Mouse (Mus musculus): ENCODE measurements around the gene Pde12. TPM values are rescaled to one million over a fixed set of nuclear protein-coding genes. Genes with fewer than 3 reads are reported as not detected.
"Not testable (repeated sequence)": the region's sequence is repeated elsewhere in the genome, so short reads cannot be mapped to it uniquely, and the experiment has no call there.

Pde12 gene
- total RNA-seq (2014; fragmentation: Nextera tagmentation) (12.0 and 12.4 TPM in 2 replicates), total RNA-seq (2017) (18.6 and 20.5 TPM in 2 replicates)

DNA sequence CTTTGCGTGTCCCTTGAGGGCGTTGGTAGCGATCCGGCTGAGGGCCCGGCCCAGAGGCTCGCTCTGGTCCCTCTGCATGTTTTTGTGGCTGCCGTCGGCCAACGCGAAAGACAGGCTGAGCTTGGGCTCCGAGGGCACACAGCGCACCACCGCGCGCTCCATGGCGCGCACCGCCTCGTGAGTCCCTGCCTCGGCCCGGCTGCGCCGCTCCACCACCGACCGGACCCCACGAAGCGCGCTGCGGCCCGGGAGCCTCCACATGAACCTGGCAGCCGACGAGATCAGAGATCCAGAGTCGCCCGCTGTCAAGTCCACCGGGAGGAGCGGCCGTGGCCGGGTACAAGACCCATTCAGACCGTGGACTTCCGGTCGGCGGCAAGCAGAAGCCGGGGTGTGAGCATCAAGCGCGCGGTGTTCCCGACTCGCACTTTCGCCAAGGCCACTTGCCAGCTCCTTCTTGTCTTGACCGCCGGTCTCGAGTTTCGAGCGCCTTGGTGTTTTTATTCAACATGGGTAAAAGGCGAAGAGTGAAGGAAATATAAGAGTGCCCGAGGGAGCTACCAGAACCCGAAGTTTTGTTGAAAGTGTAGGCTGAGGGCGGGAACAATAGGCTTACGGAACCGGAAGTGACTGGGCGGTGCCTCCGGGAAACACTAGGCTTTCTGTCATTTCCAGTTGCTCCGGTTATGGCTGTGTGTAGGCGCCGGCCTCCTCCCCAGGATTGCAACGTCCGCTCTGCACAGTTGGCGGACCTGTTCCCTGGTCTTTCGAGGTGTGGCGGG, at the start of gene Pde12:
TSS of gene Pde12 (minus strand) at position 592 of the 782 bp plus-strand sequence.
- ATAC-seq (replicated peaks; ENCODE audit: low FRiP score, low TSS enrichment, poor library complexity, severe bottlenecking): peak; percentile 86

DNA sequence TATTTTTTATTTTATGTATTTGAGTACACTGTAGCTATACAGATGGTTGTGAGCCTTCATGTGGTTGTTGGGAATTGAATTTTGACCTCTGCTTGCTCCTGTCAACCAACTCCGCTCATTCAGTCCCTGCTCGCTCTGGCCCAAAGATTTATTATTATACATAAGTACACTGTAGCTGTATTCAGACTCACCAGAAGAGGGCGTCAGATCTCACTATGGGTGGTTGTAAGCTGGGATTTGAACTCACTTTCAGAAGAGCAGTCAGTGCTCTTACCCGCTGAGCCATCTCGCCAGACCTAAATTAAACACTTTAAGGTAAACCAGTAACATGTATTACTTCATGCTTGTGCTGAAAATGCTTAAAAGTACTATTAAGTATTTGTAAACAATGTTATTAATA, 35.6 kb upstream of the Pde12 start:
- not testable (repeated sequence) for ATAC-seq (replicated peaks; ENCODE audit: low FRiP score, low TSS enrichment, poor library complexity, severe bottlenecking)

DNA sequence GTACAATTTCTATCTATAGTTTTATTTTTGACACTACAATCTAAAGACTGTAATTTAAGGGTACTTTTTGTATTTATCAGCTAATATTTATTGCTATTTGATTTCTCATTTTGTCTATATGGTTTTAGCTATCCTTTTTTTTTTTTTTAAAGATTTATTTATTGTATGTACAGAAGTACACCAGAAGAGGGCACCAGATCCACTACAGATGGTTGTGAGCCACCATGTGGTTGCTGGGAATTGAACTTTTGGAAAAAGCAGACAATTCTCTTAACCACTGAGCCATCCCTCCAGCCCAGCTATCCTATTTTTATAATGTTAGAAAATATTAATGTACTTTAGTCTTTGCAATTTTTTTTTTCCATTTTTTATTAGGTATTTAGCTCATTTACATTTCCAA, 28.2 kb upstream of the Pde12 start:
- no peak for ATAC-seq (replicated peaks; ENCODE audit: low FRiP score, low TSS enrichment, poor library complexity, severe bottlenecking)

DNA sequence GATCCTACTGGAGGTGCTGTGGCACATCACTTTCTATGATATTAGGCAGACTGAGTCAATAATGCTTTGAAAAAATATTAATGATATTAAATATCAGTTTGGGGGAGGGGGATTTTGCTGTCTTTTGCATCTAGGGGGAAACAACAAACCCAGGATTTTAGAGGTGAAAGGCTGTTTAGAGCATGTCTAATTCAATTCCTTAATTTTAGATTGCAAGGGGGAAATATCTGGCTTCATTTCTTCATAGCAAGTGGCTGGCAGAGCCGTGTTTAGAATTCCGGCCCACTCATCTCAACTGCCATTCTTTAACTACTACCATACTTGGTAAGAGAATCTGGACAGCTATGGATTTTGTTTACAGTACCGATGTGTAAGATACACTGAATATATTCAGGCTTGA, 23.3 kb upstream of the Pde12 start, which contains the start of gene Dnah12:
TSS of gene Dnah12 (plus strand) at position 301 of the 400 bp plus-strand sequence.
- no peak for ATAC-seq (replicated peaks; ENCODE audit: low FRiP score, low TSS enrichment, poor library complexity, severe bottlenecking)

DNA sequence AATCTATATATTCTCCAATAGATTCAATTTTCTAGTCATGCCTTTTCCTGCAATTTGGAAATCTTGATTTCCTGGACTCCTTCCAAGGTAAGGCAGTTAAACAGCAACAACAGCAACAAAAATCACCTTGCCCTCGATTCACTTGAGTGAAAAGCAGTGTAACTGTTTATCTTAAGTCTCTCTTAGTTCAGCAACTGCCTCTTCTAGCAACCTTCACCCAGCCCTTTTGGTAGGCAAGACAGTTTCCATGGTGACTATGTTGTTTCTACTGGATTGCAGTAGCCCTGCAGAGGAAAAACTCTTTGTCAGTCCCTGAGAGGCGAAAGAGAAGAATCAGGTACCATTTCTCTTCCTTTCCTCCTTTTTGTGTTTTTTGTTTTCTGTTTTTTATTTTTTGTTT, 21.7 kb upstream of the Pde12 start:
- ATAC-seq (replicated peaks; ENCODE audit: low FRiP score, low TSS enrichment, poor library complexity, severe bottlenecking): no peak

DNA sequence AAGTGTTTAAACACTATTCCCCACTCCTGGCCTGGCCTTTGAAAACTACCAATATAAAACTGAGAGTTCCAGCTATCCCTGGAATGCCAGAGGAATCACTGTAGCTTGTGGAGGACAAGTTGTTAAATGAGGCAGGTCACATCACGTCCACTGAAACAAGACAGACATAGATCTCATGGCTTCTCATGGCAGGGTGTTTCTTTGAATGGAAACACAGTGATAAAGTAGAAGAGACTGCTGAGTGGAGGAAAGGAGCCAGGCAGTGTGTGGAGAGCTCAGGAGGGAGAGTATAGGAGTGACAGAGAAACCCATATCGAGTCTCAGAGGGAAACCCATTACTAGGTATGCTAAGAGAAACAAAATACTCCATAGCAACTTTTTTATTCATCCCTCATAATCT, 21.0 kb upstream of the Pde12 start:
- ATAC-seq (replicated peaks; ENCODE audit: low FRiP score, low TSS enrichment, poor library complexity, severe bottlenecking): no peak

DNA sequence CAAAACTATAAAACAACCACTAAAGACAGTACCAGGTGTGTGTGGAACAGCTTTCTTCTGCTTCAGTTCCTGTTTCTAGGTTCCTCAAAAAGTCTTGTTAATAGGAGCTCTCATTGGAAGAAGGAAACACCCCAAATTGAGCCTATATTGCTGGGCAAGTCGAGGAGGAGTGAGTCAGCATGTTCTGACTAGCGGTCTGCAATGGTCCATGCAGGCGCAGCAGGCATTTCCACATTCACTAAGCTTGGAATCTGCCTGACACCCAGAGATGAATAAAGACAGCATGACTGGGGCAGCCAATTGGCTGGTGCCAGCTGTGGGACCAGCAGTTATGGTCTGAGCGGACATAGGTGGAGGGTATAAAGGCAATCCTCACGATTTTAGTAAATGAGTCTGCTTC, 6.1 kb upstream of the Pde12 start:
- peak; percentile 89 for ATAC-seq (replicated peaks; ENCODE audit: low FRiP score, low TSS enrichment, poor library complexity, severe bottlenecking)

DNA sequence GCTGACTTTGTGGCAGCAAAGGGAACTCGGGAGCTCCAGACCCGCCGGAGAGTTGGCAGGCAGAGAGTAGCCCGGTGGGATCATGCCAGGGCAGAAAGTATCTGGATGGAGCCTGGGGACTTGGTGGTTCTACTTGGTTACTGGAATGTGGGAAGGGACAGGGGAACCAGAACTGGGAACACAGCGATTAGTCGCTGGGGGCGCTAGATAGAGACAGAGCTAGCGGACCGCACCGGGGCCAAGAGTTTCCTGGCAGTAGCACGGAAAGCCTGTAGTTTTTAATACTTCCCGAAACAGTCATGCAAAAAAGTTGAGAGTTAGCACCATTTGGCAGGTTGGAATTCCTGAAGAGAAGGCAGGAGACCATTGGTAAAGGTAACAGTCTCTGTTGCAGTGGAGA, 5.7 kb upstream of the Pde12 start:
- peak; percentile 79 for ATAC-seq (replicated peaks; ENCODE audit: low FRiP score, low TSS enrichment, poor library complexity, severe bottlenecking)

DNA sequence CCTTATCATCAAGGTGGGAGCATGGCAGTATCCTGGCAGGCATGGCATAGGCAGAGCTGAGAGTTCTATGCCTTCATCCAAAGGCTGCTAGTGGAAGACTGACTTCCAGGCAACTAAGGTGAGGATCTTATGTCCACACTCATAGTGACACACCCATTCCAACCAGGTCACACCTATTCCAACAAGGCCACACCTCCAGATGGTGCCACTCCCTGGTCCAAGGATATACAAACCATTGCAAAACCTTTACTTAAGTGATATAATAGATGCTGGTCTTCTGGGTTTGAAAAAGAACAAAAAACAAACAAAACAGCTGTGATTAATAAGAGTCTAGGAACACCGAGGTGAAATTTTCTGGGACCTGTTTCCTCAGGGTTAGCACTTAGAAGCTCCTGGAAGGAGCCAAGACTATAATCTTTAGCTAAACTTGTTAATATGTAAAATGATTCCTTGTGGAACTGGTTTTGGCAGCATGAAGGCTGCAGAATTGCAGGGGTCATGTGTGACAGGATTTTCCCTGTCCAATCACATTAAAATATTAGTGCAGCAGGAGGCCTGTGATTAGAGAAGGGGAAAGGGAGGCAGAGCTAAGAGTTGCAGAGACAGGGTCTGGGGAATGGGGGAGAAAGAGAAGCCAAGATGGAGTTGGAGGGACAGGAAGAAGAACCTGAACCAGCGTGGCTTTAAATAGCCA, 4.9 kb upstream of the Pde12 start:
- ATAC-seq (replicated peaks; ENCODE audit: low FRiP score, low TSS enrichment, poor library complexity, severe bottlenecking): not testable (repeated sequence)

DNA sequence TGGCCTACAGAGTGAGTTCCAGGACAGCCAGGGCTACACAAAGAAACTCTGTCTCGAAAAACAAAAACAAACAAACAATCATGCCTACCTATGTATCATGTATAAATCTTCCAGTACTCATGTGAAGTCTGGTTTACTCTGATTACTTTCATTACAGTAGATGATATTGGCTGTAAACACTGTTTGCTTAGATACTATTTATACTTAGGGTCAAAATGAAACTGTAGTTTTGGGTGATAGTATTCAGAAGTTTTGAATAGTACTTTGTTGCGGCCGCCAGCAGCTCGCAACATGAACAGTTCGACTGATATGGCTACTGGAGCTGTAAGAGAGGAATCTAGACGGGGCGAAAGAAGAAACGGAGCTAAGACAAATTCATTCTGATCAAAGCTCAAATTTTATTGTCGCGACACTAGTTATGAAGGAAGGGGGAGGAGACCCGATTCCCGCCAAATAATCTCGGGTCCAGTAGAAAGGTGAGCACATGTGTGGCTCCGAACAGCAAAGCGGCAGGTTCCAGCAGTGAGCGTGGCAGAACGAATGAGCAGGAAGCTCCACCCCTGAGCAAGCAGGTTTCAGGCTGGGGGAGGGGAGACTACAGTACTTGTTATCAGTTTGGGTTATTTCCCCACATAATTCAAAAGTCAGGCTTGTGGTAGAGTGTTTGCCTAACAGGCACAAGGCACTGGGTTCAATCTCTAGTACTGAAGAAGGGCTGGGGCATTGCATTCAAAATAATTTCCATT, 2.4 kb upstream of the Pde12 start:
- ATAC-seq (replicated peaks; ENCODE audit: low FRiP score, low TSS enrichment, poor library complexity, severe bottlenecking): not testable (repeated sequence)

DNA sequence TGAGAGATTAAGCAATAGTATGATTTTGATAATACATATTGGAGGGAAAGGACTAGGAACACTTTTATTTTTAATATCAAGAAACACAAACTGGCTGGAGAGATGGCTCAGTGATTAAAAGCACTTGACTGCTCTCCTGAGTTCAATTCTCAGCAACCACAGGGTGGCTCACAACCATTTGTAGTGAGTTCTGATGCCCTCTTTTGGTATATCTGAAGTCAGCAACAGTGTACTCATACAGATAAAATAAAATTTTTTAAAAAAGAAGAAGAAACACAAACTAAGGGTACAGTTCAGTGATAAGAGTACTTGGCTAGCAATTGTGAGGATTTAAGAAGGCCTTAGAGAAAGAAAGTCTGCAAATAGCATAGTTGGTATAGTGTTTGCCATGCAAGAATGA, 1.3 kb upstream of the Pde12 start:
- no peak for ATAC-seq (replicated peaks; ENCODE audit: low FRiP score, low TSS enrichment, poor library complexity, severe bottlenecking)

DNA sequence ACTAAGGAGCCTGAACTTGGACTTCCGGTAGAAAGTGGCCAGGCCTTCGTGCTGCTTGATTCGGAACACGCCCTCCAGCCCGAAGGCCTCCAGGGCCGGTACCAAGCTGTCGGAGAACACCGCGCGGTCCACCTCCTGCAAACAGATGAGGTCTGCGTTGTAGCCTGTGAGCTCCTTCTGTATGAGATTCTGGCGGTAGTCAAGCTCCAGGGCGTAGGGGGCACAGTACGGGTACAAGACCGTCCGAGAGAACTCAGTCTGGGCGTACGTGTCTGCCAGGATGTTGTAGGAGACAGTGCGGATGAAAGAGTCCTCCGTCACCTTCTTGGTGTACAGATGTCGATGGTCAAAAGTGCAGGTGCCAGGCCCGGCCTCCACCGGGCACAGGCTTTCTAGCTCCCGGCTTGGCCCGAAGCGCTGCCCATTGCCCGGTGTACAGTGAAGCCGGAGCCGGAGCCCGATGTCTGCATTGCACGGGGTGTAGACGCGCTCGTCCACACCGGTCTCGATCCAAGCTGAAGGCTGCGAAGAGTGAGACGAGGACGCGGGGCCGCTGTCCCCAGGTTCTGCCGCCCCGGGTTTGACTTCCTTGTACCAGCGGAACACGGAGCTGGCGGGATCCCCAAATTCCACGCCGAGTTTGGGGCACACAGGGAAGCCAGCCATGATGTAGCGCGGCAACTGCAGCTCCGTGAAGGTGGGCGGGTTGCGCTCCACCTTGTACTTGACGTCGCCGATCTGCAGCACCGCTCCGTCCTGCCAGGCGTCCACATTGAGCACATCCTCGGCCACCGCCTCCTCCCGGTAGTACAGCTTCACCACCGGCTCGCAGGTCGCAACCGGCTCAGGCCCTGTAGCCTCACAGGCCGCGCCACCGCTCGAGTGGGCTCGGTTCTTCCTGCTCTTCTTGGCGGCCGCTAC, 1.1 kb downstream of the Pde12 start:
- peak; percentile 46 for ATAC-seq (replicated peaks; ENCODE audit: low FRiP score, low TSS enrichment, poor library complexity, severe bottlenecking)

DNA sequence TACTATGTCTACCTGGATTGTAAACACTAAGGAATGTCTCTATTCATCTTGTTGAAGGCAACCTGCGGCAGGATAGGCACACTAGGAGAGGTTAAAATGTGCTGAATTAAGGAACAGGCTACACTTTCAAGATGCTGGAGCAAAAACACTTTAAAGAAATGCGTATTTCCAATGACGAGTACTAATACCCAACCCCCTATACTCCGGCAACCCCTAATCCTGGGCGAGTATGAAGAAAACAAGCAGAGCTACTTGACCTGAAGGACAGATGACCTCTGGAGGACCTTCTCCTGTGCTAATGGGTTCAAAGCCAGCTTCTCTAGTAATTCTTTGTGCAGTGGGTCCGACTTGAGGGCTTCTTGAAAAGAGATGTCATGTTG, 1.7 kb downstream of the Pde12 start:
- no peak for ATAC-seq (replicated peaks; ENCODE audit: low FRiP score, low TSS enrichment, poor library complexity, severe bottlenecking)

DNA sequence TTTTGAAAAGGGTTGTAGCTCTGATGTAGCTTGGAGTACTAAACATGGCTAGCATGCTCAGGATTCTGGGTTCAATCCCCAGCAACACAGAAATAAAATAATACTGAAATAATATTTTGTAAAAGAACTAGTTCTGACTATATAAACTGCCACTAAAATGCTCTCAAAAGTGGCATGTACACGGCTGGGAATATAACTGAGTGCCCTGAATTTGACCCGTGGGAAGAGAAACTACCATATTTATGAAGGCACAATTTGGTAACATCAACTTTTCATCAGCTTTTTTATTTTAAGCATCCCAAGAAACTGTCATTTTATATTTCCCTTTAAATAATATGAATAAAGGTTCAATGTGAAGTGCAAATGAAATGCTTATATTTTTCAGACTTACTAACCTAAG, 5.8 kb downstream of the Pde12 start:
- ATAC-seq (replicated peaks; ENCODE audit: low FRiP score, low TSS enrichment, poor library complexity, severe bottlenecking): no peak

DNA sequence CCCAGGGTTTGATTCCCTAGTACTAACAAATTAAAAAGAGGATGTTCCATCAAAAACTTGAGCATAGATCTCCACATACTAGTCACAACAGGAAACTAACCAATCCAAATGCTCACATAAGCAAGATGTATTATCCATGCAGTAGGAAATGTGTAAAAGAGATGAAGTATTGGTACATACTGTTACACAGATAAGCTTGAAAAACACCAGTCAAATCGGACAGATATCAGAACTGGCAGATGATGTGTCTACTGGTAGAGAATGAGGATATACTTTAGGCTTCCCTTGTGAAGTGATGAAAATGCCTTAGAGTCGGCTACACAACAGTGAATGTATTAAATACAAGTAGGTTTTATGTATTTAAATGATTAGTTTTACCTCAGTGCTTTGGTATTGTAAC, 7.2 kb downstream of the Pde12 start:
- peak; percentile 74 for ATAC-seq (replicated peaks; ENCODE audit: low FRiP score, low TSS enrichment, poor library complexity, severe bottlenecking)

DNA sequence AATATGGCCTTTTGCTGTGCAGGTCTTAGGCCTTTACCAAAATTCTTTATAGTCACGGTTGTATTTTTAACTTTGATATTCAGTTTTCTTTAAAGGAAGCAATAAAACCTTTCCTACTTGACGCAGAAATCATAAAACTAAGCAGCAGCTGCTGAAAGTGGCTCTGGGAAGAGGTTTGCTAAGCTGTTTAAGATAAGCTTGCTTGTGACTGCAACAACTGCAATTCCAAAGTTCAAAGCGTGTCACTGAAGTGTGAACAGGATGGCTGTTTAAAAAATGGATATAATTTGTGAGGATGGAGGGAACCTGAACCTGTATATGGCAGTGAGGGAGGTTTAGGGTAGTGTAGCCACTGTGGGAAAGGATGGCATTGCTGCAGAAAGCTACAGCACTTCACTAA, 7.7 kb downstream of the Pde12 start:
- no peak for ATAC-seq (replicated peaks; ENCODE audit: low FRiP score, low TSS enrichment, poor library complexity, severe bottlenecking)

DNA sequence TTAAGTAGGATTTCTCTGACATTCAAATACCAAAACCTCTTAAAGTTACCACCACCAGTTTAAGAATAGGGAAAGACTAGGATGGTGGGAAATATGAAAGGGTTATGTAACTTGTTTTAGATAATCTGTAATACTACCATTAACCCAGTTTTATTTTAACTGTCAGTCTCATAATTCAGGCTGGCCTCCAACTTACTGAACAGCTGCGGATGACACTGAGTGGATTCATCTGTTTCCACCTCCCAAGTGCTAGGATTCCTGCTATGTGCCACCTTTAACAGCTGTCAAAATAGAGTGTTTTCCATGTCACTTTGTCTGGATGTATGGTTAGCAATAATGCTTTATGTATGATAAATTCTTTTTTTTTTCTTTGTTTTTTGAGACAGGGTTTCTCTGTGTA, 9.4 kb downstream of the Pde12 start:
- ATAC-seq (replicated peaks; ENCODE audit: low FRiP score, low TSS enrichment, poor library complexity, severe bottlenecking): no peak

DNA sequence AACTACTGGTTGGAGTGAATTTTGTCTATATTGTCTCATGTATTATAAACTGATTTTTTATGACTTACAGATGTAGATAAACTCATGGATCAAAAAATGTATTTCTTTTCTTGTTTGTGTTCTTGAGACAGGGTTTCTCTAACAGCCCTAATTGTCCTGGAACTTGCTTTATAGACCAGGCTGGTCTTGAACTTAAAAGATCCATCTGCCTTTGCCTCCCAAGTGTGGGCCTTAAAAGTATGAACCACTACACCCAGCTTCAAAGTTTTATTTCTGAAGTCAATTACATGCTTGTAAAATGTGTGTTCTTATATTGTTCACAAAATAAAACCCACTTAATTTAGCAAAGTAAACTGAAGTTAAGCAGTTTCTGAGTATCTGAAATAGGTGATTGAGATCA, 11.5 kb downstream of the Pde12 start:
- ATAC-seq (replicated peaks; ENCODE audit: low FRiP score, low TSS enrichment, poor library complexity, severe bottlenecking): no peak

DNA sequence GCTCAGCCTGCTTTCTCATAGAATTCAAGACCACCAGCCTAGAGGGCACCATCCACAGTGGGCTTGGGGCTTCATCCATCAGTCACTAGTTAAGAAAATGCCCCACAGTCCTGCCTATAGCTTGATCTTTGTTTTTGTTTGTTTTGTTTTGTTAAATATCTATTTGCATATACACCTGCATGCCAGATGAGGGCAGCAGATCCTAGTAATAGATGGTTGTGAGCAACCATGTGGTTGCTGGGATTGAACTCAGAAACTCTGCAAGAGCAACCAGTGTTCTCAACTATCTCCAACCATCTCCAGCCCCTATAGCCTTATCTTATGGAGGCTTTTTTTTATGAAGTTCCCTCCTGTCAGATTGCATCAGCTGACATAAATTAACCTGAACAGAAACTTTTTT, 17.8 kb downstream of the Pde12 start:
- peak; percentile 67 for ATAC-seq (replicated peaks; ENCODE audit: low FRiP score, low TSS enrichment, poor library complexity, severe bottlenecking)

All from megakaryocyte-erythroid progenitor cell, adult 5-6 weeks (primary cell).